Mouse (Mus musculus): ENCODE measurements around the gene Cracr2b. TPM values are rescaled to one million over a fixed set of nuclear protein-coding genes. Genes with fewer than 3 reads are reported as not detected.

Cracr2b gene
- total and polyA plus RNA-seq, 3 experiments: 0.73 to 6.9 TPM; not detected in 1

- no peak overlapping the region for H3K9ac ChIP-seq (ENCODE audit: control insufficient read depth, low read depth, low read length, poor library complexity, severe bottlenecking)
- H3K79me2 ChIP-seq (ENCODE audit: control insufficient read depth, insufficient read depth, low read length, poor library complexity): no peaks in the 10 kb centered on the region
- H3K4me1 ChIP-seq (ENCODE audit: control insufficient read depth in 1 of 2, insufficient read depth in 2 of 2, low read length in 2 of 2): no peaks in the 10 kb centered on the region
- no peaks in the 10 kb centered on the region for H3K9me3 ChIP-seq (replicated peaks; ENCODE audit: insufficient read depth, low read length)
- no peak overlapping the region for H3K27ac ChIP-seq (ENCODE audit: control insufficient read depth, low read depth, low read length)
- no peaks in the 10 kb centered on the region for H3K36me3 ChIP-seq (ENCODE audit: control insufficient read depth in 1 of 2, insufficient read depth in 2 of 2, low read length in 2 of 2)
- TF ChIP-seq ZMIZ1 (IDR thresholded peaks at IDR 0.05; ENCODE audit: low read depth, low read length) (no peak), EP300 (IDR thresholded peaks at IDR 0.05; ENCODE audit: low read depth in 1 of 2, low read length in 2 of 2) (no peak), CTCF (IDR thresholded peaks at IDR 0.05 in 2 of 3, conservative IDR thresholded peaks at IDR 0.05 in 1 of 3; ENCODE audit: control insufficient read depth in 1 of 3, insufficient read depth in 1 of 3, low read depth in 2 of 3, low read length in 3 of 3, poor library complexity in 1 of 3, severe bottlenecking in 1 of 3) (no peak), CHD1 (IDR thresholded peaks at IDR 0.05; ENCODE audit: low read depth, low read length) (no peak), TCF12 (IDR thresholded peaks at IDR 0.05; ENCODE audit: low read depth, low read length) (no peak), ZNF384 (IDR thresholded peaks at IDR 0.05; ENCODE audit: low read depth, low read length) (no peak), HCFC1 (IDR thresholded peaks at IDR 0.05; ENCODE audit: low read depth, low read length) (no peak), ELF1 (IDR thresholded peaks at IDR 0.05; ENCODE audit: low read depth, low read length) (no peak), USF2 (IDR thresholded peaks at IDR 0.05; ENCODE audit: borderline replicate concordance in 1 of 2, insufficient read depth in 1 of 2, low read depth in 1 of 2, low read length in 2 of 2) (no peak), SIN3A (IDR thresholded peaks at IDR 0.05; ENCODE audit: low read length) (no peak), MAZ (IDR thresholded peaks at IDR 0.05; ENCODE audit: low read depth, low read length) (no peak), GATA1 (IDR thresholded peaks at IDR 0.05; ENCODE audit: low read depth, low read length) (no peak), RCOR1 (IDR thresholded peaks at IDR 0.05; ENCODE audit: low read depth, low read length) (no peak), ZKSCAN1 (IDR thresholded peaks at IDR 0.05; ENCODE audit: low read depth, low read length) (no peak), KAT2A (conservative IDR thresholded peaks at IDR 0.05; ENCODE audit: low read depth, low read length) (no peak), ETS1 (IDR thresholded peaks at IDR 0.05; ENCODE audit: low read depth, low read length) (no peak), JUND (IDR thresholded peaks at IDR 0.05; ENCODE audit: low read depth, low read length) (no peak)
- no peak overlapping the region for H3K4me3 ChIP-seq (ENCODE audit: control insufficient read depth in 1 of 2, insufficient read depth in 1 of 2, low read depth in 2 of 2, low read length in 2 of 2)
- no peaks in the 10 kb centered on the region for H3K27me3 ChIP-seq (ENCODE audit: control insufficient read depth in 1 of 2, insufficient read depth in 2 of 2, low read length in 2 of 2)
- no peak for DNase-seq (ENCODE audit: low read depth, low spot score)
Measured at GRCm38 (mm10) chr7:141508160-141508559, 47.3 kb downstream of the Cracr2b start.

- Histone ChIP-seq H3K9me3 (replicated peaks; ENCODE audit: insufficient read depth, low read length) (no peaks in the 10 kb centered on the region), H3K4me1 (ENCODE audit: control insufficient read depth in 1 of 2, insufficient read depth in 2 of 2, low read length in 2 of 2) (no peaks in the 10 kb centered on the region)
Measured at GRCm38 (mm10) chr7:141510196-141510595, 49.3 kb downstream of the Cracr2b start.

More at GRCm38 (mm10) chr7:141510196-141510595, 49.3 kb downstream of the Cracr2b start:
- Histone ChIP-seq H3K9ac (ENCODE audit: control insufficient read depth, low read depth, low read length, poor library complexity, severe bottlenecking) (no peak overlapping the region), H3K27me3 (ENCODE audit: control insufficient read depth in 1 of 2, insufficient read depth in 2 of 2, low read length in 2 of 2) (no peaks in the 10 kb centered on the region), H3K27ac (ENCODE audit: control insufficient read depth, low read depth, low read length) (no peak overlapping the region), H3K36me3 (ENCODE audit: control insufficient read depth in 1 of 2, insufficient read depth in 2 of 2, low read length in 2 of 2) (no peaks in the 10 kb centered on the region), H3K79me2 (ENCODE audit: control insufficient read depth, insufficient read depth, low read length, poor library complexity) (no peaks in the 10 kb centered on the region), H3K4me3 (ENCODE audit: control insufficient read depth in 1 of 2, insufficient read depth in 1 of 2, low read depth in 2 of 2, low read length in 2 of 2) (no peak overlapping the region)
- TF ChIP-seq USF1 (IDR thresholded peaks at IDR 0.05; ENCODE audit: low read depth, low read length) (no peak), MEF2A (IDR thresholded peaks at IDR 0.05; ENCODE audit: extremely low read depth, insufficient replicate concordance, low read depth, low read length, poor library complexity, severe bottlenecking) (no peak)
- DNase-seq (ENCODE audit: low read depth, low spot score): no peak
